Comparison of ENCODE assay signal across 9 mouse cellular contexts in the genomic region with DNA sequence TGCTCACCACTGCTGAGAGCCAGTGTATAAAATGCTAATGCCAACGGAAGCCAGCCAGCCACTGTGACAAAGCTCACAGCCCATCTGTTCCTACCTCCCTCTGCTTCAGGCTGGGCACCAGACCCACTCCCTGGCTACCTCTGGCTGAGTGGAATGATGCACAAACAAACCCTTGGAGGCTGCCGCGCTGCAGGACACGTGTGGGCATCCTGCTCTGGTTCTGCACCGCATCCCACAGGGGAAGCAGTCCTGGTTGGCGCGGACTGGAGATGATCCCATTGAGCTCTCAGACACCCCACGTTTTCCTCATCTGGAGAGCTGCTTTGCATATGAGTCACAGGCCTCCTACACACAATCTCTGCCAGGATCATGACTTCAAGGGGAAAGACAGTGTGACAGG.
DNase-seq lines count a peak whose midpoint lies in the region; TF ChIP-seq lines count a peak whose summit lies in the region.
"Had no signal": no experiment of that assay in that cellular context is flagged by ENCODE, and none has a peak within 500 bp of the region (broad histone marks: within the 10 kb centered on the region; RNA-seq: fewer than 3 reads in every experiment).

No protein-coding gene starts in this region.

- TF ChIP-seq CTCF in left cerebral cortex, adult 2 months (IDR thresholded peaks at IDR 0.05), result no peak

- DNase-seq in urinary bladder, postnatal 14 days (ENCODE audit: low spot score), result peak; percentile 13
- no peak for DNase-seq in urinary bladder, postnatal 36 days (ENCODE audit: low spot score in 2 of 2)
- DNase-seq in frontal cortex, postnatal 25 days (ENCODE audit: low spot score in 2 of 2), result peak; percentile 63 to 73
- DNase-seq in left cerebral cortex, adult 2 months (ENCODE audit: extremely low spot score in 1 of 2, low spot score in 2 of 2), result peak; percentile 74 to 82
- DNase-seq in heart, adult 9 months (ENCODE audit: low spot score in 2 of 2), result no peak
- DNase-seq in embryo, embryonic 9.5 days (ENCODE audit: extremely low spot score), result no peak
- no peak for DNase-seq in cerebellum, adult 11 months
- DNase-seq: cerebellum, adult 9-11 months had no signal

- intact Hi-C loops in left cerebral cortex, adult 2 months (cut with DNase I), result loop anchor here (1.0 to 10.0 kb wide), 5 partner anchors 126 to 383 kb away; partner anchors contain the start of gene Rybp

- H3K27ac ChIP-seq in left cerebral cortex, adult 2 months, result peak overlapping the region; percentile 40; the same call in 1 of the 2 replicates
- H3K27ac ChIP-seq: lung, embryonic 15.5 days had no signal

- no peak overlapping the region for H3K4me3 ChIP-seq in left cerebral cortex, adult 2 months
- H3K4me3 ChIP-seq: lung, embryonic 15.5 days had no signal

Comparison
In these comparisons a context has a peak if more than half of its experiments do, and no peak if none do; other contexts are left out.
1. DNase-seq: peak in urinary bladder, postnatal 14 days (single experiment), frontal cortex, postnatal 25 days (2 of 2) and left cerebral cortex, adult 2 months (2 of 2); none in urinary bladder, postnatal 36 days (0 of 2), heart, adult 9 months (0 of 2), embryo, embryonic 9.5 days (single experiment) and cerebellum, adult 11 months (single experiment).